Mouse (Mus musculus) layer of hippocampus, adult 9-11 months (tissue): ENCODE measurements at regions not wholly inside any gene's neighbourhood (a gene's known extent, or its start where the extent isn't known, plus 50 kb on each side); places are given as distances from the start of the nearest gene placed in this dataset.

Experiments used
- DNase-seq: peaks from one replicate; pipeline ENCODE4 v3.0.0; 2022

GRCm38 (mm10) chr8:30677423-30677822 is 2751.1 kb upstream of the 5930422O12Rik start:
- no peak for DNase-seq

GRCm38 (mm10) chr8:30682169-30682568 is 2746.3 kb upstream of the 5930422O12Rik start:
- no peak for DNase-seq

GRCm38 (mm10) chr8:30686539-30686938 is 2742.0 kb upstream of the 5930422O12Rik start:
- no peak for DNase-seq

DNA sequence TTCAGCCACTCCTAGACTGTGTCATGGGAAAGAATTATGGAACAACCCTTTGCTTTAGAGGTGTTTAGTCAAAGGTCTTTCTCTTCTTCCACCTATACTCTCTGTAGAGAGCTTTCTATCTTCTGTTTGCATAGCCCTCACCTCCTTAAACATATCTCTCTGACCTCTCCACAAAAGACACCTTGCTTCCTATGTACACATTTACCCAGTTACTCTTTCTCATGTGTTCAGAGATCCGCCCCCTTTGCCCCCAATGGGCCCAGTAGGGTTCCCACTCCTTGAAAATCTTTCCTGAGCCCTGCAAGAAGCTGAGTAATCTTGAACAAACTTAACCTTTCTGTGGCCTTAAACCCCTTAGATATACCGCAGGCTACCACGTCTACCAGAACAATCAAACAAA is 2734.4 kb upstream of the 5930422O12Rik start:
- no peak for DNase-seq

DNA sequence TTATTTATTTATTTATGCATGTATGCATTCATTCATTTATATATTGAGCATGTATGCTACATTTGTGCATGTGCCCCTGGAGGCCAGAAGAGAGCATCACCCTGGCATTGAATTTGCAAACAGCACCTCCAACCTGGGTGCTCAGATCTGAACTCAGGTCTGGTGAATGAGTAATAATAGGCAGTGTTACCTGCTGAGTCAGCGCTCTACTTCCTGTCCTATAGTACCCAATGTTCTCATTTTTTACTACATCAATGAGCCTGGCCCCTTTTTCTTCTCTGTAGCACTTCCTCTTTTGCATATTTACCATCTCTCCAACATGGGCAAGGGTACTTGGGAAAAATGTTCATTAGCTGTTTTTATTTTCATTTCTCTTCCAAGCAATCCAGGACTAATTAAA is 2711.9 kb upstream of the 5930422O12Rik start:
- no peak for DNase-seq

DNA sequence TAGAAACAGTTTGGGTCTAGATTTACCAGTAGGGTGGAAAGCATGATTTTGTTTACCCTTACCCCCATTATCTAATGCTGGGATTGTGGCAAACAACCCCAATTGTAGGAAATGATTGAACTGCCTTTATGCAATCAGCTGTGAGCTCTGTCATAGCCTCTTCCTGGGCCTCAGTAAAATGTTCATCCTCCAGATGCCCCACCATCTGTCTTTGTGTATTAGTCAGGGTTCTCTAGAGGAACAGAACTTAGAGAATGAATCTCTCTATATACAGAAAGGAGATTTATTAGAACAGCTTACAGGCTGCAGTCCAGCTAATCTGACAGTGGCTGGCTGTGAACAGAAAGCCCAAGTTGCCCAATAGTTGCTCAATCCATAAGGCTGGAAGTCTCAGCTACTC is 2698.1 kb upstream of the 5930422O12Rik start:
- peak; percentile 77 for DNase-seq

DNA sequence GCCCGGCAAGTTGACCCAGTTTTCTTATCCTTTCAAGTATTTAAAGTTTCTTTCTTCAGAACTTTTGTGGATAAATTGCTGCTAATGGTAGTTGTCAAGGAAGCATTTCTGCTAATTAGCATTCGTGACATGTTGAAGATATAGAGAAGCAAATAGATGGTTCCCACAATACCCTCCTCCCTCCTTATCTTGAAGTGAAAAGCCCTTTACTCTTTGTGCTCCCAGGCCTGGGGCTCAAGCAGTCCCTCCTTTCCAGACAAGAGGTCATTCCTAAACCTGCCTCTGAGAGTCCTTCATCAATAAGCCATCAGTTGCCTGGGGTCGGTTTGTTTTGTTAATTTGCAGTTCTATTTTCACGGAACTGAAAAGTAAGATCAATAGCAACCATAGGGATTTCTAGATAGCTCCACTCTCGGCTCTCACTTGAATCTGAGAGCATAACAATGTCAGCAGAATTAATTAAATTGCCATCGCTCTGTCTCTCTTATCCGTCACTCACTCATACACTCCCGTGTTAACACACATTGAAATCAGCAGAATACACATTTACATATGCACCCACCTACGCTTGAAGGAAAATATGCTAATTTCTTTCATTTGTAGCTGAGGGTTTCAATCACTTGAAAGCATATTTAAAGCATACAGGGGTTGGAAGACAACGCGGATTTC is 2695.8 kb upstream of the 5930422O12Rik start:
- DNase-seq: no peak

- no peak for DNase-seq
These were observed 2695.1 kb upstream of the 5930422O12Rik start for GRCm38 (mm10) chr8:30733385-30733784.

DNA sequence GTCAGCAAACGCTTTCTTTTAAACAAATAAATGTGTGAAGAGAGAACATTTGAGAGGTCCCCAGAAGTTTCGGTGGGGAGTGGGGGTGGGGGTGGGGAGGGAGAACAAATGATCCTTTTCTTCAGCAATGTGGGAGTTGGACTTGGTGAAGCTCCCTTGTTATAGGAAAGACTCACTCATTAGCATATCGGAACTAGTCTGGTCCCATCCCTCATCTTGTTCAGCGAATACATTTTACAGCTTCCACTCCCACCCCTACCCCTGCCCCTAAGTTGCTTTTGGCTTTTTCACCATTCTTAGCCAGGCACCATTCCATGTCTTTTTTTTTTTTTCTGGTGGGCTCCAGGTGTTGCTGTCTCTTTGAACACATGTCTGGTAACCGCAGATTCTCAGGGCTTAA is 2693.2 kb upstream of the 5930422O12Rik start:
- DNase-seq: no peak

- DNase-seq: no peak
These were observed 2692.8 kb upstream of the 5930422O12Rik start for GRCm38 (mm10) chr8:30735740-30736139.

GRCm38 (mm10) chr8:30746874-30747273 is 2681.6 kb upstream of the 5930422O12Rik start:
- DNase-seq: no peak
